Mouse (Mus musculus) stomach, embryonic 14.5 days (tissue): ENCODE results near the gene Kctd8. TPM values are rescaled to one million over a fixed set of nuclear protein-coding genes. Genes with fewer than 3 reads are reported as not detected.
"Not testable (repeated sequence)": the region's sequence is repeated elsewhere in the genome, so short reads cannot be mapped to it uniquely, and the experiment has no call there.

Experiments
- ATAC-seq: fragments of 200-750 bp; cut with Nextera tagmentation; 2 replicates; pipeline ENCODE4 v1.8.0; 2017; ENCODE audit warnings: low read depth, moderate TSS enrichment; ENCODE audit not compliant: insufficient number of reproducible peaks, insufficient read depth, low FRiP score
- H3K27ac ChIP-seq: fragments of 300-500 bp; sonication (generic); 2 replicates; pipeline ENCODE4 v1.5.1; 2014; ENCODE audit warnings: mild to moderate bottlenecking, low read length, moderate library complexity, mixed read lengths
- H3K27me3 ChIP-seq: fragments of 300-500 bp; sonication (generic); 2 replicates; pipeline ENCODE4 v1.6.1; 2014; ENCODE audit warnings: low read length, control low read depth, mixed read lengths; ENCODE audit not compliant: control insufficient read depth, insufficient read depth
- H3K36me3 ChIP-seq: fragments of 300-500 bp; sonication (generic); 2 replicates; pipeline ENCODE4 v1.6.1; 2014; ENCODE audit warnings: mild to moderate bottlenecking, control low read depth, low read length, moderate library complexity, mixed read lengths; ENCODE audit not compliant: control insufficient read depth, insufficient read depth
- H3K4me1 ChIP-seq: fragments of 300-500 bp; sonication (generic); 2 replicates; pipeline ENCODE4 v1.6.1; 2014; ENCODE audit warnings: low read length, control low read depth, mixed read lengths; ENCODE audit not compliant: control insufficient read depth, insufficient read depth
- H3K4me2 ChIP-seq: fragments of 300-500 bp; sonication (generic); replicated peaks from 2 replicates; pipeline ENCODE4 v1.6.1; 2014; ENCODE audit warnings: low read depth, low read length, control low read depth
- H3K4me3 ChIP-seq: fragments of 300-500 bp; sonication (generic); 2 replicates; pipeline ENCODE4 v1.5.1; 2014; ENCODE audit warnings: low read depth, low read length, control low read depth
- H3K9ac ChIP-seq: fragments of 300-500 bp; sonication (generic); replicated peaks from 2 replicates; pipeline ENCODE4 v1.6.1; 2014; ENCODE audit warnings: low read depth, mild to moderate bottlenecking, control low read depth, low read length, moderate library complexity, mixed read lengths
- H3K9me3 ChIP-seq: fragments of 300-500 bp; sonication (generic); 2 replicates; pipeline ENCODE4 v1.6.1; 2016; ENCODE audit warnings: low read depth, low read length, control low read depth; ENCODE audit not compliant: control insufficient read depth
- WGBS: fragments of 180-500 bp; shearing (Covaris S2); extraction: QIAGEN DNeasy Blood & Tissue Kit; methylation state at CpG from one replicate; pipeline ENCODE4 v1.1.7; 2014; 5-methylcytosine and 5-hydroxymethylcytosine counted together
- polyA plus RNA-seq: library from polyadenylated mRNA; unstranded; fragments of >200 nt; fragmentation: Nextera tagmentation; extraction: Ambion mirVana; gene quantifications from 2 replicates; pipeline ENCODE4 v1.2.1, GENCODE M21; 2014

Kctd8 gene
- polyA plus RNA-seq, 1 experiment from 2014 or later: 5.2 TPM

DNA sequence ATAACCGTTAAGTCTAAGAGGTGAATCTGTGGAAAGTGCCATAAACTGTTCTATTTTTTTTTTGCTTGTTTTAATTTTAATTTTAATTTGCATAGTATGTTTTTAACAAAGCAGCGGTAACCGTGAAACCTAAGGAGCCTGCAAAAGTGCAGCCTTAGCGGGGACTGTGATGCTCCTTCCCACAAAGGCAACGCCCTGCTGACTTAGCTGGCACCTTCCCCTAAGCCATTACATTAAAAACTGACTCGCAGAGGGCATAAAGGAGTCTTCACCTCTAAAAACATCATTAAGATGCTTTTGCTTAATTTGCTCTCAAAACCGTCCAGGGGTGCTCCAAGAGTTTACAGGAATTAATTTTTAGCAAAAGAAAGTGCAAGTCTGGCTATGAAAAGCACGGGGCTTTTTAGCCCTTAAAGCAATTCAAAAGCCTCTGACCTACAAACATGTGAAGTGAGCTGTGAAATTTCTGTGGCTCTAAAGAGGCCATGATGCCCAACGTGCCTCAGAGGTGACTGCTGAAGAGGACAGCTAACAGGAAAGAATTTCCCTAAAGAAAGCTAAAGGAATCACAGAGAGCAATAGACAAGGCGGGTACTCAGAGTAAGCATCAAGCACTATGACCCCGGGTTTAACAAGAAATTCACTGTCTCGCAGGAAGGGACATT, 16.8 kb downstream of the Kctd8 start:
- Histone ChIP-seq H3K4me1 (no peaks in the 10 kb centered on the region), H3K9ac (no peak overlapping the region), H3K27me3 (no peaks in the 10 kb centered on the region), H3K4me2 (no peak overlapping the region), H3K4me3 (no peak overlapping the region), H3K36me3 (no peaks in the 10 kb centered on the region), H3K9me3 (no peaks in the 10 kb centered on the region), H3K27ac (no peak overlapping the region)
- ATAC-seq: no peak
- WGBS: 70% methylated on average over 12 of the region's 12 CpGs

DNA sequence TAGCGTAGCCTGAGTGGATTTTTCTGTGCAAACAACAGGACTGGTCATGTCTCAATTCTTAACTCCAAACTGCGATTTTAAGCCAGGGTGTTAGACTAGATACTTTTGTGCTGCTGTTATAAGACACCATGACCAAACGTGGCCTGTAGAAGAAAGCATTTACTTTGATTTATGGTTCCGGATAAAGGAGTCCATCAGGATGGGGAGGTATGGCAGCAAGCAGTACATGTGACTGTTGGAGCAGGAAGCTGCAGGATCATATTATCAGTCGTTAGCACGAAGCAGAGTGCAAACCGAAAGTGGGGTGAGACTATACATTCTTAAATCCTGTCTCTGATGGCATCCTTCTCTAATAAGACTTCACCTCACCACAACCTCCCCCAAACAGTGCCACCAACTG, 28.9 kb downstream of the Kctd8 start:
- H3K4me3 ChIP-seq: no peak overlapping the region
- H3K9ac ChIP-seq: no peak overlapping the region
- 69% methylated on average over 7 of the region's 7 CpGs for WGBS
- H3K4me2 ChIP-seq: no peak overlapping the region
- H3K27ac ChIP-seq: no peak overlapping the region
- H3K36me3 ChIP-seq: no peaks in the 10 kb centered on the region
- no peaks in the 10 kb centered on the region for H3K9me3 ChIP-seq
- ATAC-seq: no peak
- no peaks in the 10 kb centered on the region for H3K4me1 ChIP-seq
- H3K27me3 ChIP-seq: no peaks in the 10 kb centered on the region

- H3K27ac ChIP-seq: no peak overlapping the region
- WGBS: 31% methylated on average over 1 of the region's 1 CpGs
- no peak overlapping the region for H3K9ac ChIP-seq
- H3K4me3 ChIP-seq: no peak overlapping the region
- no peaks in the 10 kb centered on the region for H3K27me3 ChIP-seq
- no peaks in the 10 kb centered on the region for H3K9me3 ChIP-seq
- ATAC-seq: no peak
- no peaks in the 10 kb centered on the region for H3K36me3 ChIP-seq
- no peaks in the 10 kb centered on the region; the same call in 1 of the 2 replicates for H3K4me1 ChIP-seq
- H3K4me2 ChIP-seq: no peak overlapping the region
Observed at GRCm38 (mm10) chr5:69301665-69302064, 39.8 kb downstream of the Kctd8 start.

DNA sequence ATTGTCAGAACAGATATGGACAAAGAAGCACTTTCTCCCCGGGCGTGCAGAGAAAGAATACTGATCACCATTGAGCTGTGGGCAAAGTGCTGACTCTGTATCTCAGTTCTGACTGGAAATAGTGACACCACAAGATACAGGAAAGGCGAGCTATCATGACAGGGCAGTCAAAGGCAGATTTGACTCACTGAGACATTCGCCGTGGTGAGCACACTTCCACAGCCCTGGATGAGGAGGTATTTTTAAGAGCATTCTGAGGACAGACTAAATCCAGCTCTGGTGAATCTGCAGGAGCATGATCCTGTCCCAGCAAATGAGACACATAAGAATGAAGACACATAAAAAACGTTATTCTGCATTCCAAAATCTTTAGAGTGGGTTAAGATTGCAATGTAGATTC, 49.1 kb downstream of the Kctd8 start:
- no peaks in the 10 kb centered on the region for H3K36me3 ChIP-seq
- no peak overlapping the region for H3K4me3 ChIP-seq
- no peak overlapping the region for H3K4me2 ChIP-seq
- ATAC-seq: no peak
- H3K27me3 ChIP-seq: no peaks in the 10 kb centered on the region
- WGBS: 78% methylated on average over 6 of the region's 6 CpGs
- H3K9ac ChIP-seq: no peak overlapping the region
- no peaks in the 10 kb centered on the region for H3K4me1 ChIP-seq
- no peaks in the 10 kb centered on the region for H3K9me3 ChIP-seq
- H3K27ac ChIP-seq: no peak overlapping the region

DNA sequence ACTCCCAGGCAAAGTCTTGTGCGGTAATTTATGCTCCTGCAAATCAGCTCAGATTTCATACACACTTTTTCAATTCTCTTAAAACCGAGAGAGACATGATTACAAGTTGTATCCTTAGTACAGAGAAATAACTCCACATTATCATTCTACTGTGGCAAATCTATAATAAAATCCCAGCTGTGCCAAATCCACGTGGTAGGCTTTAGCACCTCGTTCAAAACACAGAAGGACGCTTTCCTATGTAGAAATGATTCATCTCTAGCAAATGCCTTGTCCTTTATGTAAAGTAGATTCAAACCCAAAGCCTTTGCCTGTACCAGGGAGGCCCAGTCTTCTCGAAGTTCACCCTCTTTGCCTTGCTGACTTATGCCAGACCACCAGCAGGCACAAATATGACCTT, 57.1 kb downstream of the Kctd8 start:
- ATAC-seq: no peak

GRCm38 (mm10) chr5:69252366-69252765, 89.1 kb downstream of the Kctd8 start:
- no peaks in the 10 kb centered on the region for H3K27me3 ChIP-seq
- no peaks in the 10 kb centered on the region for H3K36me3 ChIP-seq
- no peak for ATAC-seq
- H3K4me2 ChIP-seq: no peak overlapping the region
- H3K9me3 ChIP-seq: no peaks in the 10 kb centered on the region
- WGBS: 69% methylated on average over 2 of the region's 2 CpGs
- H3K9ac ChIP-seq: no peak overlapping the region
- no peak overlapping the region for H3K4me3 ChIP-seq
- H3K27ac ChIP-seq: no peak overlapping the region
- no peaks in the 10 kb centered on the region for H3K4me1 ChIP-seq

More for the DNA sequence above, 57.1 kb downstream of the Kctd8 start:
- no peaks in the 10 kb centered on the region for H3K27me3 ChIP-seq
- no peak overlapping the region for H3K4me3 ChIP-seq
- no peaks in the 10 kb centered on the region for H3K36me3 ChIP-seq
- H3K27ac ChIP-seq: no peak overlapping the region
- H3K9ac ChIP-seq: no peak overlapping the region
- H3K9me3 ChIP-seq: no peaks in the 10 kb centered on the region
- H3K4me1 ChIP-seq: no peaks in the 10 kb centered on the region
- WGBS: 74% methylated on average over 6 of the region's 6 CpGs
- H3K4me2 ChIP-seq: no peak overlapping the region

DNA sequence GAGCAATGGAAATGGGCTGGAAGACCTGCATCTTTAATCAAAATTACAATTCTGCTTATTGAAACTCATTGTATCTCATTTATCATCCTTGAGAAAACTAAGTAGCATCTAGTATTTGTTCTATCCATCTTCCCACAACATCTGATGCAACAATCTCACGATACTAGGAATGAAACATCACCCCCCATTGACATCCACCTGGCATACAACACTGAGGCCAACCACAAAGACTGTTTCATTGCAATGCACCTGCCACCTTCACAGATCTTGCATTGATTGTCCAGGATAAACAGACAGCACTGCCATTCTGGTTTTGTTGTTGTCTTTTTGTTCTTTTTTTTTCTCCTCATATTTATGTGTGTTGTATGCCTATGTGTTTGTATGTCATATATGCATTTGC, 99.5 kb downstream of the Kctd8 start:
- no peak overlapping the region for H3K27ac ChIP-seq
- H3K9me3 ChIP-seq: no peaks in the 10 kb centered on the region
- 81% methylated on average over 1 of the region's 1 CpGs for WGBS
- ATAC-seq: no peak
- no peaks in the 10 kb centered on the region for H3K36me3 ChIP-seq
- H3K9ac ChIP-seq: no peak overlapping the region
- H3K27me3 ChIP-seq: no peaks in the 10 kb centered on the region
- H3K4me3 ChIP-seq: no peak overlapping the region
- no peaks in the 10 kb centered on the region for H3K4me1 ChIP-seq
- no peak overlapping the region for H3K4me2 ChIP-seq

- no peaks in the 10 kb centered on the region for H3K27me3 ChIP-seq
- H3K36me3 ChIP-seq: no peaks in the 10 kb centered on the region
- ATAC-seq: no peak
- no peak overlapping the region for H3K4me3 ChIP-seq
- H3K4me1 ChIP-seq: no peaks in the 10 kb centered on the region
- H3K27ac ChIP-seq: no peak overlapping the region
- H3K4me2 ChIP-seq: no peak overlapping the region
- no peak overlapping the region for H3K9ac ChIP-seq
- no peaks in the 10 kb centered on the region for H3K9me3 ChIP-seq
- WGBS: 73% methylated on average over 4 of the region's 4 CpGs
Observed at GRCm38 (mm10) chr5:69233560-69233959, 107.9 kb downstream of the Kctd8 start.

- H3K9me3 ChIP-seq, H3K4me2 ChIP-seq, ATAC-seq, H3K27ac ChIP-seq, H3K4me1 ChIP-seq, H3K27me3 ChIP-seq, H3K9ac ChIP-seq, H3K4me3 ChIP-seq, H3K36me3 ChIP-seq: not testable (repeated sequence)
- 92% methylated on average over 1 of the region's 1 CpGs for WGBS
Observed at GRCm38 (mm10) chr5:69231649-69232048, 109.8 kb downstream of the Kctd8 start.
